Mouse (Mus musculus) left cerebral cortex, adult 11 months (tissue): ENCODE data around the gene C130050O18Rik.
"Not testable (repeated sequence)": the region's sequence is repeated elsewhere in the genome, so short reads cannot be mapped to it uniquely, and the experiment has no call there.

Experiments
- DNase-seq: peaks from one replicate; pipeline ENCODE4 v3.0.0; 2022; ENCODE audit warnings: low spot score

The C130050O18Rik gene

DNA sequence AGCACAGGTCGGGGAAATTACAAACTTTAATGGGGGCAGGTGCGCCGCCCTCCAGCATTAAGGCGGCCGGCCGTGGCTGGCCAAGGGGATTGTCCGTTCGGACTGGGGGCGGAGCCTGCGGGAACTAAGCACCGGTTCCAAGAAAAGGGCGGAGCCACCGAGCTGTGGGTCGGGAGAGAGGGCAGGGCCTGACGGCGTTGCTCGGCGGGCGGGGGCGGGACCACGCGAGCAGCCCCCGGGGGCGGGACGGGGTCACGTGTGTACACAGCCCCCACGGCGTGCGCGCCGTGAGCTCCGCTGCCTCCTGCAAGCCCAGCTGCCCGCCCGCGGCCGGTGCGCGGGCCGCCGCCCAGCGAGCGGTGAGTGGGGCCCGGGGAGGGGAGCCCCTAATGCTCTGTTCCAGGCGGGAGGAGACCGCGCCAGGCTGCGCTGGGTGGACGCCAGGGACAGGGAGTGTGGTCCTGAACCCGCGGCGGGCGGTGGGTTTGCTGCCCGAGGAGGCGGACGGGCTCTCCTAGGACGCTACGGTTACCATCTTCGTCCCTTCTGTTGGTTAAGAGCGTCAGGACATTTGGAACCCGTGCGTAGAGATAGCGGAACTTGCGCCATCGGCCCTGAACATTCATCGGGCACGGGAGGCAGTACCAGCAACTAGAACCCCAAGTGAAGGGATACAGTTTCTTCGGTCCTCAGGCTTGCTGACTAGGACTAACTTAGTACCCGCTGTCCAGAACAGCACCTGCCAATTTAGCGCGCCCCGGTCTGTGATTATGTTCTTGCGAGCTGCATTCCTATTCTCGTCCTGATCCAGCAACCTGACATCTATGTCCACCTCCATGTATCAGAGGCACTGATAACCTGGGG, 24.5 kb upstream of the C130050O18Rik start:
- peak; percentile 84 for DNase-seq

DNA sequence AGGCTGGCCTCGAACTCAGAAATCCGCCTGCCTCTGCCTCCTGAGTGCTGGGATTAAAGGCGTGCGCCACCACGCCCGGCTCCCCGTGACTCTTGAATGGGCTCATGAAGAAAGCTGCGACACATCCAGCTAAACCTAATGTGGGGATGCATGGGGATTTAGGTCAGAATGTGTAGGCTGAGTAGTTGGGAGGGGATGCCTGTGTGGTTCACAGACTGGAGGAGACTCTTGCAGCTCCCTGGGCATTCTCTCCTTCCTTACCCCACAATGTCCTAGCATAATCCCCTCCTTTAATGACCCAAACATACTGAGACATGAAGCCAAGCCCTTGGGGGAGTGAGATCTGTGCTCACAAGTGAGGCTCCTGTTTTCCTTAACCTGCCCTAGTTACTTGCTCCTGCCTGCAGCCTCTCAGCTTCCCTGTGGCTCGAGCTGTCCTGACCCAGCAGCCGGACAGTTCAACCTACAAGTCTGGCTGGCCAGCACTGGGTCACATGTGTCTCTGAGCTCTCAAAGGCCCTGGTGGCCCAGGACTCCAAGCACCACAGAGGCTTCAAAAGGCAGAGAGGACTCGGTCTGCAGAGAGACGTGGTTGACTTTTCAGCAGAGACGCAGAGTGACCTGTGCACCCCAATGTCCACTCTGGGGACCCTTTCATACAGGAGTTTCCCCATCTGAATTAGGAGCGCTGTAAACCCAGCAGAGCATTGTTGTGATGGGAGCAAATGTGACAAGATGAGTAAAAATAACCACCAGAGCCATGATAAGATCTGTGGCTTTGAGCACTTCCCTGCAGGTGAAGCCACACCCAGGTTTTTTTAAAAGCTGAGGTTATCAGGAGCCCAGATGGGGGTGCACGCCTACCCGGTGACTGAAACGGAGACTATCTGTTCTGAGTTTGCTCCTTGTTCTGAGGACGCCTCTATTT, 23.2 kb upstream of the C130050O18Rik start:
- no peak for DNase-seq

DNA sequence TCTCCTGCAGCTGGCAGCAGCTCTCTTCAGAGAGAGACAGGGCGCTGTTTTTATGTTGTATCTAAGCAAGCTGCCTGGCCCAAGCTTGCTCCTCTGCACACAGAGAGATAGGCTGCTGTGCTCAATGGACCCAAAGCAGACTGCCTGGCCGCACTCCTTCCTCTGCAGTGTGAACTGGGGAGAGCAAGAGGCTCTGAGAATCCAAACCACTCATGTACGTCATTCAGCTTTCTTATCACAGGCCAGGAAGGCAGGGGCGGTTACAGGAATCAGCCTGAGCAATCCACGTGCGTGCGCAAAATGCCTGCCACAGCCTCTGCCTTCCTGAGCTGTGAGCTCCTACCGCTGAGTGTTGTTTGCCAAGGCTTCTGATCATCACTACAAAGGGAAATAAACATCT, 22.3 kb upstream of the C130050O18Rik start:
- DNase-seq, result no peak

DNA sequence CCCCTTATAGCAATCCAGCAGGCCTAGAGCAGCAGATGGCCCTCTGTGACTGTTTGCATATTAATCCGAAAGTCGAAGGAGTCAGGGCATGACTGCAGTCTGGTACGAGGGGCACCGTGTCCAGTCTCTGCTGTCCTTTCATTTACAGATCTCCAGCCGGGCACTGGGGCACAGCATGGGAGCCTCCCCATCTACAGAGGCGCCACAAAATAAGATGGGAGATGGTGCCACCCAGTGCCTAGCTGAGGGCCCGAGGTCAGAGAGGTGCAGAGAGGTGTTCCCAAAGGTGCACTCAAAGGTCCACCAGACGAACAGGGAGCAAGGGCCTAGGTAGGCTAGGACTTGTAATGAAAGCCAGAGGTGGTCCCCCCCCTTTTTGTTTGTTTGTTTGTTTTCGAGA, 21.8 kb upstream of the C130050O18Rik start:
- DNase-seq, result no peak

DNA sequence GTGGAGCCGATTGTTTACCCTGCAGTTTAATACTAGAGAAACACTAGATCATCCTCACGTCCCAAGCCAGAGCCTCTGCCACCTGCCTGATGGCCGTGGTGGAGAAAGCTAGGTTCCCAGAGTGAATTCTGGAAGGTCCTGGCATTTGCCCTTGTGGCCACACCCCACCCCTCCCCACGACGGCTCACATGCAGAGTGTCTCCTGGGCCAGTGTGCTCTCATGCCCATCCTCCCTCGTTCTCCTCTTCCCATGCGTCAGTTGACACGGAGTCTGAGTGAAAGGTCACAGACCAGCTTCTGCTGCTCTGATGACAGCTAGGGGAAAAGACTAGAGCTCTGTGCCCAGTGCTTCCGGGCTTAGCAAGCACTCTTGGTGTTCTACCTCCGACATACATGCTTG, 20.5 kb upstream of the C130050O18Rik start:
- DNase-seq, result no peak

DNA sequence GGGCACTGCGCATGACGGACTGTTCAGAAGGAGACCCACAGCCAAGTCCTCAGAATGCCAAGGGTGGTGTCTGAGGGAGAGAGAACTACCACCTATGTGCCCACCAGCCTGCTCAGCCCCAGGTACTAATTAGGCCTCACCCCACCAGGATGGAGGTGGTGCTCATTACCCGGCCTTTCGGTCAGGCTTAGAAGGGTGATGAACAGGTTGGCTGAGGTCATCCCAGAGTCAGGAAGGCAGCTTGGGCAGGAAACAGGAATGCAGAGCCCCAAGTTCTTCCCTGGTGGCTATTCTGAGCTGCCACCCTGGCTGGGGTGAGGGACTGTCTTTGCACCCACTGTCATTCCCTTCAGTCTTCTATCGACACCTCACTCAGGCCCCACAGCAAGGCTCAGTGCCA, 19.0 kb upstream of the C130050O18Rik start:
- no peak for DNase-seq

DNA sequence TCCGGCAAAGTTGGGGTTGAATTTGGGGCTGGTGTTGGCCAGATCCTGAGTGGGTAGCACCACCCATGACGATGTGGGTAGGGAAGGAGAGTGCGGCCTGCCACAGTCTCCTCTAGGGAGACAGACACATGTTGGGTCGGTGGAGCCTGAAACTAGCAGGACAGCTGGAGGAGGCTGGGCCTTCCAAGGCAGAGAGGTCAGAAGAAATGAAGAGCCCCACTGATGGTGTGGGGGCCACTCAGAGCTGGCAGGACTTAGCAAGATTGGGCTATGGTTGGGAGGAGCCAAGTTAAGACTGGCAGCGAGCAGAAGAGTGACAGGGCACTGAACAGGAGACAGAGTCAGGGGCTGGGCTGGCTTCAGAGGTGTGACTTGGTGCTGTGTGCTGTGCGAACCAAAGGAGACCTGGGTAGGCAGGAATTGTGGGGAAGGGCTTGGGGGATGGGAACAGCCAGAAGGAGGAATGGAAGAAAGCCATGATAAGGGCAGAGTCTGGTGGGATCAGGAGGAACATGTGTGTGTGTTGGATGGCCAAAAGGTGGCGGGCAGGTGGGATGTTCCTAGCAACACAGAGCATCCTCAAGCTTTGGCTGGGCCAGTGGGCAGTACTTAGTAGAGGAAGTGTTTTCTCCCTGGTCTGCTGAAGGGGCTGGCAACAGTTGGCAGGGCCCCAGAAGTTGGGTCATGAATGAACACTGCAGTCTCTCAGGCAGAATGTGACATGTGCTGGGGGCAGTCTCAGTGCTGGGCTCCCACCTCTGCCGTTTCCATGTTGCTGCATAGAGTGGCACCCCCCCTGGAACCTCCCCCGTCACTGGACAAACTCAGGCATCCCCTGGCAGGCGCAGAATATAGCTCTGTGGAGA, 17.5 kb upstream of the C130050O18Rik start:
- DNase-seq, result no peak

DNA sequence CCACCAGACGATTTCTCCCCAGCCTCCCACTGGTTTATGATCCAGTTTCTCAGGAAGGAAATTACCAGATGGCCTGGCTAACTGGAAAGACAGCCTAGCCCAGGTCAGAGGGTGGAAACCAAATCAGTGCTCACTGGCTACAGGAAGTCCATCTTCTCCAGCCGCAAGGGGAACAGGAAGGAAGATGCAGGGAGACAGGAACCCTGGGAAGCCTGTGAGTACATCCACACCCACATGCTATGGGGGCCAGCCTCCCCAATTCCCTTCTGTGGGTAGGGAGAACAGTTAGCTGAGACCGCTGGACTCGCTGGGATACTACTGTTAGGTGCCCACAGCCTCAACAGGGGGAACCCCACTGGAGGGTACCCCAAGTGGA, 16.9 kb upstream of the C130050O18Rik start:
- no peak for DNase-seq

DNA sequence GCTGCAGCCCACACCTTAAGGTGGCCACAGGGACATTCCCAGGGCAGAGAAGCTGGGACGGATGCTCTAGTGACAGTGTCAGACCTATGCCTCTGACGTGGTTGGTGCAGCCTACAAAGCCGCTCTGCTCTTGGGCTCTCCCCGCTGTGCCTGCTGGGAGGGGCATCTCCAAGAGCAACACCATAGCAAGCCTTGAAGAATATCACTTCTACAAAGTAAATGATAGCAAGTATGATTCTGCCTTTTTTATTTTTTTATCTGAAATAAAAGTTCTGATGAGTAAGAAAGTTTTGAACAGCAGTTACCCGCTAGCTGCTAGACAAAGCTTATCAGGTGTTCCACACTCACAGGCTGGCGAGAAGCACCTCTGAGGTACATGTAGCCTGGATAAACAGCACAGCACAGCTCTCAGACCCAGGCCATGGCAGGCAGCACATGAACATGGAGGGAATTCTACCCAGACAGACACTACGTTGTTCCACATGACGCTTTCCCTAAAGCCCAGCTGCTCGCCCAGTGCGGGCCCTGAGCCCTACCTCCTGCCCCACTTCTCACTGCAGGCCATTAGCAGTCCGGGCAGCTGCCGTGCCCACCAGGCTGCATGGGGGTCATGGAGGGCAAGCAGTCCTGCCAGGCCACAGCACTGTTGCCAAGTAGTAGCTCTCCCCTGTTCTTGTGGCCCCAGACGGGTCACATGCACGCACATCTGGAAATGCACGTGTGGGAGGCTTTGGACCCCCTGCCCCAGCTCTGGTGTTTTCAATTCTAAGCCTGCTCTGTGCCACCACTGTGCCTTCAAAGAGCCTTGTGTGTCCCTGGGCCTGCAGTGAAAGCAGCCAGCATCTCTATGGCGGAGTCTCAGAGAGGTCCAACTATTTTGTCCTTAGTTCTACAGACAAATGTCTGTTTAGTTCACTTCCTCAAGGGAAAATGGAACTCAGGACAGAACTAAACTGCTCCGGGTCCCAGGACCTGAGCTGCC, 16.1 kb upstream of the C130050O18Rik start:
- no peak for DNase-seq

DNA sequence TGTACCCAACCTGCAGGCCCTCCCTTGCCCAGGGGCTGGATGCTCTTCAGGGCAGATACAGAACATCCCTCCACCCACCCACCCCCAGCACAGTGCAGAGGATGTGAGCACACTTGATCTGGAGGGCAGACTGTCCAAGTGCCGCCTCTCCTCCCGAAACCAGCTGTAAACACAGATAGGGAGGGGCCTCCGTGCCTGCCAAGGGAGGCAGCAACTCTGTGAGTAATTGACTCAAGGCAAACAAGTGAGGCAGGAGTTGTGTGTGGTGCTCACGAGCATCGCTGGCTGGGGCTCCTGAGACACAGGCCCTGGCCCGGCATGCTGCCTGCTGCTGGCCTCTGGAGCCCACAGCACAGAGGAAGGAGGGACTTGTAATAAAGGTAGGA, 15.4 kb upstream of the C130050O18Rik start:
- DNase-seq, result no peak

DNA sequence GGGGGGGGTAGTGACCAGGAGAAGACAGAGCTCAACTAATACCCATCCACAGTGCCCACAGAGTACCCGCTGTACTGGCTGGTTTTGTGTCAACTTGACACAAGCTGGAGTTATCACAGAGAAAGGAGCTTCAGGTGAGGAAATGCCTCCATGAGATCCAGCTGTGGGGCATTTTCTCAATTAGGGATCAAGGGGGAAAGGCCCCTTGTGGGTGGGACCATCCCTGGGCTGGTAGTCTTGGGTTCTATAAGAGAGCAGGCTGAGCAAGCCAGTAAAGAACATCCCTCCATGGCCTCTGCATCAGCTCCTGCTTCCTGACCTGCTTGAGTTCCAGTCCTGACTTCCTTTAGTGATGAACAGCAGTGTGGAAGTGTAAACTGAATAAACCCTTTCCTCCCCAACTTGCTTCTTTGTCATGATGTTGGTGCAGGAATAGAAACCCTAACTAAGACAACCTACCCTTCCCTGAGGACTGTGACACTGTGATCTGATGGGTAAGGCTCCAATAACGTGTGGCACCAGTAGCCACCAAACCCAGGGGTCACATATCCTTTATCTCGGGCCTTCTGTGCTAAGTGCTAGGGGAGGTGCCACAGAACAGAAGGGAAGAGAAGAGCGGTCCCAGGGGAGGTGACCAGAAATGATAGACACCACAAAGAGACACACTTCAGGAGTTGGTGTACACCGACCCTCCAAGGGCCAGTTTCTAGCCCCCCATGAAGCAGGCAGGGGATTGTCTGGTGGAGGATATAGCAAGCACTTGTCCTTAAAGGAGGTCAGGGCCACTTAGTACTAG, 14.6 kb upstream of the C130050O18Rik start:
- DNase-seq, result not testable (repeated sequence)

DNA sequence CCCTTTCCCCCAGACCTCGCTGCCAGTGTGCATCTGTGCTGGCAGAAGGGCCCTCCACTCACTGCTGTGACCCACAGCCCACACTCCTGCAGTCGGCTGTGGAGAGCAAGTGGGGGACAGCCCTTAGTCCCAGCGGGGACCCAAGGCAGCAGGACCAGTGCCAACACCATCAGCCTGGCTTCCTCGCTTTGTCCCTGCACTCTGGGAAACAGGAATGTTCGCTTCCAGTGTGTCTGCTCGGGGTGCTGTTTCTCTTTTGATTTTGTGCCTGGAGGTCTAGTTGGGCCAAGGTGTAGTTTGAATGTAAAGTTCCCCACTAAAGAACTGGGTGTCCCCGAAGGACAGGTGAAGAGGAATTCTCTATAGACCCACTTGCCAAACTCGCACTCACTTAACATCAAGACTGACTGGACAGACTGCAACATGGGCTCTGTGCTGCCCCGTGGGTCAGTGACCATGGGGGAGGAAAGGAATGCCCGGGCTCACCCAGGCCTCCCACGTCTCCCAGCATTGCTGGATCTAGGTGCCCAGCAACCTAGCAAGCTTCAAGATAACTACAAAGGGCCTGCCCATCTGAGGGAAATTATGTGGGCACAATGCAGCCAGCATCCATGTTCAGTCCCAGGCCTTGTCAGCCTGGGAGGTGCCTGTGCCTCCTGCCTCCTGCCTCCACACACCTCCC, 13.6 kb upstream of the C130050O18Rik start:
- no peak for DNase-seq

DNA sequence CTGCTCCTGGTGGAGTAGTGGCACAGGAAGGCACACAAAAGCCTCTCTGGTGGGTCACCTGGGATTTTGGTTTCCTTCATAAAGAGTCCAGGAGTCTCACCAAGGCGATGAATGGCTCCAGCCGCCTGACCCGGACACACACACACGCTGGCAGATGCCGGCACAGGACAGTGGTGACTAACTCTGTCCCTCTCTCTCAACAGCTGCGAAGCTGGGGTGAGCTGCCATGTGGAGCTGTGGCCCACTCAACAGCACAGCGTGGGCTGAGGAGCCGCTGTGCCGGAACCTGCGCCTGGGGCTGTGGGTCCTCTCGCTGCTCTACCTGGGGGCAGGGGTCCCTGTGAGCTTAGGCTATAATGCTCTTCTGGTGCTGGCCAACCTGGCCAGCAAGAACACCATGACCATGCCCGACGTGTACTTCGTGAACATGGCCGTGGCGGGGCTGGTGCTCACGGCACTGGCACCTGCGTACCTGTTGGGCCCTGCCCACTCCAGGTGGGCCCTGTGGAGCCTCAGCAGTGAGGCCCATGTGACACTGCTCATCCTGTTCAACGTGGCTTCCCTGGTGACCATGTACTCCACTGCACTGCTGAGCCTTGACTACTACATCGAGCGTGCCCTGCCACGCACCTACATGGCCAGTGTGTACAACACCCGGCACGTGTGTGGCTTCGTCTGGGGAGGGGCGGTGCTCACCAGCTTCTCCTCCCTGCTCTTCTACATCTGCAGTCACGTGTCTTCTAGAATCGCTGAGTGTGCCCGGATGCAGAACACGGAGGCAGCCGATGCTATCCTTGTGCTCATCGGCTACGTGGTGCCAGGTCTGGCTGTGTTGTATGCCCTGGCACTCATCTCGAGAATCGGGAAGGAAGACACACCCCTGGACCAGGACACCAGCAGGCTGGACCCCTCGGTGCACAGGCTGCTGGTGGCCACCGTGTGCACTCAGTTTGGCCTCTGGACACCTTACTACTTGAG, 12.6 kb upstream of the C130050O18Rik start:
- DNase-seq, result no peak

DNA sequence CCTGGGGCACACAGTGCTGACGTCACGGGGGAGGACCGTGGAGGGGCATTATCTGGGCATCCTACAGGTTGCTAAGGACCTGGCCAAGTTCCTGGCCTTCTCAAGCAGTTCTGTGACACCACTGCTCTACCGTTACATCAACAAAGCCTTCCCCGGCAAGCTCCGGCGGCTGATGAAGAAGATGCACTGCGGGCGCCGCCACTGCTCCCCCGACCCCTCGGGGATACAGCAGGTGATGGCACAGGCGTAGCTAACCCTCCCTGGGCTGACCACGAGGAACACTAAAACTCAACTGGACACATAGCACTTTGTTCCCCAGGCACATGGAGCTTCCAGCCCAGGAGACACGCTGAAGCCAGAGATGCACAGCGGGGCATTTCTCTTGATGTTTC, 11.9 kb upstream of the C130050O18Rik start:
- no peak for DNase-seq

DNA sequence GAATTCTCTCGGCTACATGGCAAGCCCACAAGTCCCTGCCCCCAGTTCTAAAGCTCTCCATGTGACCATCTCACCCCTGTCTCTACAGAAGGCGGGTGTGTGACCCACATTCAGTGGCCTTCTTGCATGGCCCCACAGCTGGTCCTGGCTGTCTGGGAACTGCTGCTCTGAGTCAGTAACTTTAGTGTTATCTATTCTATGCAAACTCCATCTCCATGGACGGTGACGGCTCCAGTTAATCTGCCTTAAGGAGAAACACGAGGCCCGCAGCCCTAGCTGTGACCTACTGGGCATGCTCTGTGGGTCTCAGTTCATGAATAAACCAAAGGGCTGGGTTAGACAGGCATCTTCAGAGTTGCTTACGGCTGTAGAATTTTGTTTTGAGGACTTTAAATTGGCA, 10.7 kb upstream of the C130050O18Rik start:
- no peak for DNase-seq

DNA sequence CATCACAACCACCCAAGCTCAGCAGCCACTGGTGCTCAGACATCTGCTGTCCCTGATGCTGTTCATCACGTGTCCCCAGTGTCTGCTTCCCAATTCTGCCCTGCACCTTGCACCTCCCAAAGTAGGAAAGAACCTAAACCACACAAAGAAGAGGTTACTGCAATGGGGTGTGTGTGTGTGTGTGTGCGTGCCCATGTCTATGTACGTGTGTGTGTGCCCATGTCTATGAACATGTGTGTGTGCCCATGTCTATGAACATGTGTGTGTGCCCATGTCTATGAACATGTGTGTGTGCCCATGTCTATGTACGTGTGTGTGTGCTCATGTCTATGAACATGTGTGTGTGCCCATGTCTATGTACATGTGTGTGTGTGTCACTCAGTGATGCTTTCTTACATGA, 9.6 kb upstream of the C130050O18Rik start:
- DNase-seq, result no peak

DNA sequence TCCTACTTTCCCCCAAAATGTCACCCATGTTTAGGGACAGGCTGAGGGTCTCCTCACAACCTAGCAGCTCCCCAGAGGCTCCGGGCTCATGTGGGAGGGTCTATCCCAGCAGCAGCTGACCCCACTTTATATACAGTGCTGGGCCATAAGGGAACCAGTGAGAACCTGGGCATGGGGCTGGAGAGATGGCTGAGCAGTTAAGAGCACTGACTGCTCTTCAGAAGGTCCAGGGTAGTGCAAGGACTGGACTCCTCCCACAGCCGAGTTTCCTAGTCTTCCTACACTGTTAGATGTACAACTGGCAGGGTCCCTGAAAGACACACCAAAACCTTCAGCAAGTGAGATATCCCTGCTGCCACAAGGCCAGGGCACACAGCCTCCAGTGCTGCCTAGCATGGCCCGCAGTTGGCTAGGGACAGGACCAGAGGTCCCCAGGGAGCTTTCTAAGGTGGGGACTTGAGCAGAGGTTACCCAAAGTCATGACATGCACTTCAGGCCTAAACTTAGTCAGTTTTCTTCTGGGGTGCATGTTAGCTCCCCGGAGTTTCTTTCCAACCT, 7.6 kb upstream of the C130050O18Rik start:
- no peak for DNase-seq
